Mouse (Mus musculus) bone marrow, adult 2 months (tissue): Measurements from ENCODE around the gene Slc11a2.

Experiments
- CTCF ChIP-seq: fragments of 200-500 bp; IDR thresholded peaks from 2 replicates; pipeline ENCODE4 v1.5.1; 2011; ENCODE audit warnings: low read length, control low read depth; ENCODE audit not compliant: control insufficient read depth, insufficient read depth
- POLR2A ChIP-seq: fragments of 200-500 bp; IDR thresholded peaks from 2 replicates; pipeline ENCODE4 v1.6.1; 2011; ENCODE audit warnings: low read depth, mild to moderate bottlenecking, control low read depth, low read length, borderline replicate concordance; ENCODE audit not compliant: control insufficient read depth

DNA sequence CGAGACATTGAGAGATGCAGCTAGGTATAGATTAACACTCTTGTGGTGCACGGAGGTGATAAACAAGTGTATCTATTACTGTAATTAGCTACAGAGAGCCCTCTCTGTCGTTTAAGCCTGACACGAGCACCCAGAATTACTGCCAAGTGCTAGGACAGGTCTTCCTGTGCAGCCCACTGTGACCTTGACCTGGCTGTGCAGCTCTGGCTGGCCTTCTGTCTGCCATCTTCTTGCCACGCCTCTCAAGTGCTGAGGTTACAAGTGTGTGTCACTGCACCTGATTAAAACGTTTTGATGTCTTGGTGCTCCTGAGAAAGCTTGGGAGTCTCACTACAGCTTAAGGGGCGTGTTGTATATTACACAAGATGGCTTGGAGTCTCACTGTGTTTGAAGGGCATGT, 33.8 kb downstream of the Slc11a2 start:
- no peak for TF ChIP-seq CTCF
- TF ChIP-seq POLR2A, result no peak
